Mouse (Mus musculus) CH12.LX (cell line): Measurements from ENCODE around the gene Fam198a. TPM values are rescaled to one million over a fixed set of nuclear protein-coding genes. Genes with fewer than 3 reads are reported as not detected.

Experiments
- DNase-seq: peaks from one replicate; pipeline ENCODE4 v3.0.0-alpha.2; 2013; ENCODE audit errors: extremely low read depth
- H3K27ac ChIP-seq: 2 replicates; pipeline ENCODE4 v1.5.1; 2012; ENCODE audit warnings: low read depth, mild to moderate bottlenecking, control low read depth, moderate library complexity; ENCODE audit not compliant: insufficient read depth
- H3K27me3 ChIP-seq: replicated peaks from 2 replicates; pipeline ENCODE3; 2012; ENCODE audit warnings: inconsistent platforms
- H3K36me3 ChIP-seq, 2 experiments: replicated peaks in 1 of 2; 2 replicates each; pipeline versions ENCODE3 to v1.6.1; 2012; ENCODE audit warnings: inconsistent platforms in 1 of 2, low read length in 1 of 2, mild to moderate bottlenecking in 1 of 2, mixed read lengths in 1 of 2, moderate library complexity in 1 of 2; ENCODE audit not compliant: control insufficient read depth in 1 of 2, insufficient read depth in 1 of 2
- H3K4me1 ChIP-seq, 2 experiments: 2 replicates each; pipeline ENCODE4 v1.6.1; 2012; ENCODE audit warnings: inconsistent platforms in 1 of 2, moderate library complexity in 1 of 2; ENCODE audit not compliant: insufficient read depth in 2 of 2, control insufficient read depth in 1 of 2
- H3K4me2 ChIP-seq: 2 replicates; pipeline ENCODE4 v1.6.1; 2012; ENCODE audit warnings: low read depth, mild to moderate bottlenecking, control low read depth; ENCODE audit not compliant: poor library complexity, insufficient read depth, severe bottlenecking
- H3K4me3 ChIP-seq, 3 experiments: fragments of 150-350 bp in 1 of 3; sonication (generic) in 1 of 3; replicated peaks in 1 of 3; 2 replicates each; pipeline versions ENCODE3 to v1.5.1; 2011 to 2012; ENCODE audit warnings: low read depth in 2 of 3, low read length in 2 of 3, mild to moderate bottlenecking in 2 of 3, moderate library complexity in 2 of 3, control low read depth in 1 of 3, improper control_type of control experiment in 1 of 3, inconsistent platforms in 1 of 3, mixed read lengths in 1 of 3; ENCODE audit not compliant: poor library complexity in 1 of 3
- H3K79me2 ChIP-seq: replicated peaks from 2 replicates; pipeline ENCODE4 v1.6.1; 2012; ENCODE audit warnings: mild to moderate bottlenecking, moderate library complexity; ENCODE audit not compliant: control insufficient read depth, poor library complexity, insufficient read depth, severe bottlenecking; ENCODE audit errors: extremely low read depth
- H3K9ac ChIP-seq: 2 replicates; pipeline ENCODE4 v1.6.1; 2012; ENCODE audit warnings: low read depth, mild to moderate bottlenecking, control low read depth, moderate library complexity; ENCODE audit not compliant: insufficient read depth
- H3K9me3 ChIP-seq: replicated peaks from 2 replicates; pipeline ENCODE3; 2012; ENCODE audit warnings: low read length, inconsistent platforms, mixed read lengths
- BHLHE40 ChIP-seq: IDR thresholded peaks from 2 replicates; pipeline ENCODE4 v1.6.1; 2011; ENCODE audit warnings: mild to moderate bottlenecking, low read depth, low read length, improper control_type of control experiment
- CTCF ChIP-seq, 2 experiments: IDR thresholded peaks in 1 of 2; conservative IDR thresholded peaks in 1 of 2; 2 replicates each; pipeline ENCODE4 v1.5.1; 2011 to 2012; ENCODE audit warnings: low read depth in 2 of 2, low read length in 2 of 2, improper control_type of control experiment in 1 of 2, inconsistent platforms in 1 of 2, mild to moderate bottlenecking in 1 of 2, moderate library complexity in 1 of 2
- E2F4 ChIP-seq: IDR thresholded peaks from 2 replicates; pipeline ENCODE4 v1.6.1; 2011; ENCODE audit warnings: low read depth, low read length, improper control_type of control experiment; ENCODE audit not compliant: insufficient replicate concordance
- EP300 ChIP-seq: IDR thresholded peaks from 2 replicates; pipeline ENCODE4 v1.6.1; 2011; ENCODE audit warnings: low read length, improper control_type of control experiment
- NELFE ChIP-seq: IDR thresholded peaks from 2 replicates; pipeline ENCODE4 v1.6.1; 2011; ENCODE audit warnings: low read depth, low read length, improper control_type of control experiment
- RAD21 ChIP-seq: IDR thresholded peaks from 2 replicates; pipeline ENCODE4 v1.6.1; 2011; ENCODE audit warnings: low read depth, mild to moderate bottlenecking, low read length, improper control_type of control experiment, moderate library complexity
- RCOR1 ChIP-seq: conservative IDR thresholded peaks from 2 replicates; pipeline ENCODE4 v1.6.1; 2012; ENCODE audit warnings: low read depth, mild to moderate bottlenecking, inconsistent platforms, low read length, improper control_type of control experiment
- SMC3 ChIP-seq: IDR thresholded peaks from 2 replicates; pipeline ENCODE4 v1.6.1; 2011; ENCODE audit warnings: low read depth, low read length, improper control_type of control experiment
- TBP ChIP-seq: conservative IDR thresholded peaks from 2 replicates; pipeline ENCODE4 v1.6.1; 2011; ENCODE audit warnings: low read depth, low read length, improper control_type of control experiment
- dilution Hi-C: fragments of 300-500 bp; cut with MboI; formaldehyde crosslinking; loops from 2 replicates; pipeline ENCODE4 v1.14.3; 2020; ENCODE audit warnings: low sequenced_read_pairs; ENCODE audit not compliant: extremely low pct_unique_long_range_greater_than_20kb, extremely low pct_ligation_motif_present
- in situ Hi-C: fragments of 300-500 bp; cut with MboI; formaldehyde crosslinking; loops from 3 replicates; pipeline ENCODE4 v1.14.3; 2019; ENCODE audit warnings: low sequenced_read_pairs, low pct_ligation_motif_present, low pct_unique_long_range_greater_than_20kb, mixed read lengths
- polyA plus RNA-seq: library from polyadenylated mRNA; unstranded; fragments of >175 nt; gene quantifications from 2 replicates; pipeline ENCODE4 v1.2.1, GENCODE M21; 2012; ENCODE audit warnings: low read depth; ENCODE audit not compliant: insufficient read length
- total RNA-seq, 2 experiments: library from RNA; depleted of rRNA; stranded (reverse); fragments of 300-350 nt in 1 of 2; fragments of >200 nt in 1 of 2; gene quantifications; 2 replicates each; pipeline ENCODE4 v1.2.3; 2012 to 2014

Gene Fam198a
- total and polyA plus RNA-seq, 3 experiments: 0.40 to 0.93 (median 0.59) TPM

DNA sequence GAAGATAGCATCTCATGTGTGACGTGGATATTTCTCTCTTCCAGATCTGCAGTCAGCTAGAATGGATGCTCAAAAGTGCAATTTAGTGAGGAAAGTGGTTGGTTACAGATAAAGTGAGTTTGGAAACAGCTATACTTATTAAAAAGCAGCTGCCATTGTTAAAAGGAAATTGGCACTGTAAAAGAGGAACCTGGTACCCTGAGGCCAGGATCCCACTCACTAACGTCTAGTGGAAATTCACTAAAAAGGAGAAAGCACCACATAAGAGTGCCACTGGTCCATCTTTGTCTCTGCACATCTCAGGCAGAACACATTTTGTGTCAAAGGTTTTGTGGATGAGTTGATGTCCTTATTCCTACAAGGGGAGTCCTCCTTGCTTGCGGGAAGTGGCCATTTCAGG lies 7.2 kb upstream of the Fam198a start:
- no peak overlapping the region for H3K4me2 ChIP-seq
- in situ Hi-C loops: no loop called here
- no peak for TF ChIP-seq TBP
- TF ChIP-seq CTCF (conservative IDR thresholded peaks at IDR 0.05 in 1 of 2, IDR thresholded peaks at IDR 0.05 in 1 of 2; ENCODE audit: low read depth in 2 of 2, low read length in 2 of 2): no peak
- peak; percentile 50 for TF ChIP-seq EP300
- TF ChIP-seq, all 38 proteins: peak for 1
- H3K4me3 ChIP-seq: no peak overlapping the region
- no peak overlapping the region for H3K27ac ChIP-seq
- DNase-seq: no peak
- peaks cover 49 to 76% of the 10 kb centered on the region in 2 experiments for H3K36me3 ChIP-seq
- no peaks in the 10 kb centered on the region for H3K9me3 ChIP-seq
- dilution Hi-C loops: no loop called here
- no peaks in the 10 kb centered on the region for H3K27me3 ChIP-seq
- H3K4me1 ChIP-seq: peaks cover 8 to 54% of the 10 kb centered on the region in 2 experiments
- H3K79me2 ChIP-seq: peaks cover 8% of the 10 kb centered on the region; the same call in 1 of the 2 replicates
- no peak overlapping the region for H3K9ac ChIP-seq

DNA sequence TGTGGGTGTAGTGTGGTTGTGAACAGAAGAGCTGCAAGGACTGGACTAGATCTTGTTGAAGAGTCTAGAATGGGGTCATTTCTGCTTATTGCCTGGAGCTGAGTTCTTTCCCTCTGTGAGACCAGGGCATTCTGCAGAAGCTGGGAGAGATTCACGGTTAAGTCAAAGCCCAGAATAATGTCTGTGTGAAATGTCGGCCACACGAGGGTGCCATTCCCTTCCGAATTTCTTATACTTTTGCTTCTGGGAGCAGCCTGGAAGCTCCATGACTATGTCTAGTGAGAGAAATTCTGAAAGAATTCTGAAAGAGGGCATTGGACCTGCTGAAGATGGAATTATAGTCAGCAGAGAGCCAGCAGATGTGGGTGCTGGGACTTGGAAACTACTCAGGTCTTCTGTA lies 3.0 kb upstream of the Fam198a start:
- Histone ChIP-seq H3K4me1 (peaks cover 5 to 18% of the 10 kb centered on the region in 2 experiments), H3K27ac (no peak overlapping the region), H3K36me3 (peaks cover 33 to 60% of the 10 kb centered on the region in 2 experiments), H3K79me2 (no peaks in the 10 kb centered on the region; the same call in 1 of the 2 replicates), H3K4me2 (no peak overlapping the region), H3K4me3 (no peak overlapping the region), H3K9me3 (no peaks in the 10 kb centered on the region), H3K27me3 (no peaks in the 10 kb centered on the region), H3K9ac (no peak overlapping the region)
- dilution Hi-C loops: no loop called here
- in situ Hi-C loops: loop anchor here (5.0 kb wide), 1 partner anchor 35 kb away; no protein-coding TSS in a partner anchor
- DNase-seq: no peak
- TF ChIP-seq RAD21 (peak; percentile 40), CTCF (conservative IDR thresholded peaks at IDR 0.05 in 1 of 2, IDR thresholded peaks at IDR 0.05 in 1 of 2; ENCODE audit: low read depth in 2 of 2, low read length in 2 of 2) (peak; percentile 11 to 50; a peak in 2 of 4 replicates), BHLHE40 (no peak), E2F4 (no peak), SMC3 (peak; percentile 34), NELFE (no peak)
- TF ChIP-seq, all 38 proteins: peak for 3

DNA sequence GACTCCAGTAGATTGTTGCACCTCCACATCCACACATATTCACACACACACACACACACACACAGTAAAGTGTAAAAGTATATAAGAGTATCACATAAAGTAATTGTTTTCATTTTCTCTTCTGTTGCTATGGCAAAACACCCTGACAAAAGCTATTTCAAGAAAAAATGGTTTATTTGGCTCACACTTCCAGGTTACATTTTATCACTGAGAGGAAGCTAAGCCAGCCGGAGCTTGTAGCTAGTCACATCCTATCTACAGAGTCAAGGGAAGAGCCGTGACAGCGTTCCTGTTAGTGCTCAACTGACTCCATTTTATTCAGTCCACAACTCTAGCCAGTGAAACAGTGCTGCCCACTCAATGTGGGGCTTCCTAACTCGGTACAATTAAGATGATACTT lies 2.4 kb upstream of the Fam198a start:
- in situ Hi-C loops (loop anchor here (5.0 kb wide), 1 partner anchor 34 kb away; no protein-coding TSS in a partner anchor), dilution Hi-C loops (no loop called here)
- DNase-seq: no peak
- Histone ChIP-seq H3K4me3 (no peak overlapping the region), H3K79me2 (no peaks in the 10 kb centered on the region; the same call in 1 of the 2 replicates), H3K36me3 (peaks cover 31 to 54% of the 10 kb centered on the region in 2 experiments), H3K9ac (no peak overlapping the region), H3K4me2 (no peak overlapping the region), H3K4me1 (peaks cover 0 to 11% of the 10 kb centered on the region in 2 experiments; a peak in 3 of 4 replicates), H3K9me3 (no peaks in the 10 kb centered on the region), H3K27ac (no peak overlapping the region), H3K27me3 (no peaks in the 10 kb centered on the region)
- TF ChIP-seq RCOR1: no peak
